Mouse (Mus musculus): Measurements from ENCODE around the gene Paip2b.

DNA sequence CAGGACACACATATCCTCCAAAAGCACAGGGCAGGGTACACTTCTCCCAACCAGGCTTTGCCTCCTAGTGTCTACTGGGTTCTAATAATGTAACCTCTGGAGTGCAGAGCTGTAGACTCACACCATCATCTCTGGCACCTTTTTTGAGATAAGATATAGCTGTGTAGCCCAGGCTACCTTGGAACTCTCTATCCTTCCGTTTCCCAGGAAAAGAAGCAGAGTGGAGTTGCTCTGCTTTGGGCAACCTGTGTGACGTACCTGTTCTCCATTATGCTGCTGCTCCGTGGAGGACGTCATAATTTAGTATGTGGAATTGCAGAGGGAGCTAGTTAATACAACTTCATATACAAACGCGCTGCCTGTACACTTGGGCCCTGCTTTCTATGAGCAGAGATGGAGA, 69.2 kb downstream of the Paip2b start, which contains the start of gene Ankrd53:
- no peak for TF ChIP-seq POLR2A (IDR thresholded peaks at IDR 0.05; ENCODE audit: insufficient read depth, low read depth, low read length)
- TF ChIP-seq CTCF (IDR thresholded peaks at IDR 0.05), result no peak
